Mouse (Mus musculus): ENCODE measurements around the gene Gbp9. TPM values are rescaled to one million over a fixed set of nuclear protein-coding genes. Genes with fewer than 3 reads are reported as not detected.
"Not testable (repeated sequence)": the region's sequence is repeated elsewhere in the genome, so short reads cannot be mapped to it uniquely, and the experiment has no call there.

Gene Gbp9
- not detected in 2 replicates for polyA plus RNA-seq (2012; ENCODE audit: insufficient read depth, insufficient read length, low replicate concordance, missing spikeins)

DNA sequence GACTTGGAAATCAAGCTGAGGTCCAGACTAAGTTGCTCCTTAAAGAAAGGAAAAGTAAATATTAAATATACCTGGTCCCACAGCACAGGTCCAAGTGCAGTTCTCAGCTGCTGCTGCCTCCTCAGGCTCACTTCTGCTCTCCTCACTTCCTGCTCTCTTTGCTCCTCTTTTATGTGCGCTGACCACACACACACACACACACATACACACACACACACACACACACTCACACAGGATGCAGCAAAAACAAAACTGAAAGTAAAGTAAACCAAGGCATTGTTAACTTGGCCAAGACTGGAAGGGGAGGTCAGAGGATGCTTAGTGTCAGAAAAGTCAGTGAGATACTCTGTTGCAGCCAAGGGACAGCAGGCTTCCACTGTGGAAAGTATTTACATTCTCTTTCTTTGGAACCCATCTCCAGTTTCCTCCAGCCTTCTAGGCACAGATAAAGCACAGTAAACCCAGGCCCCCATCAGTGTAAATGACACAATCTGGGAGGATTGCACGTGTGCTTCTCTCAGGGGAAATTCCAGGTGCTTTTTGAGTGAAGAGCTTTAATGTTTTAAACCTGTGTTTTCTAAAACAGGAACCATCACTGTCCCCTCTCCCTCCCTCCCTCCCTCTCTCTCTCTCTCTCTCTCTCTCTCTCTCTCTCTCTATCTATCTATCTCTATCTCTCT is at the start of gene Gbp9, which contains the start of the genes Gbp8 and Gbp4:
Gene Gbp9 (minus strand): TSS at position 131 of the 680 bp plus-strand sequence.
Gene Gbp8 (minus strand): TSS at position 132 of the 680 bp plus-strand sequence.
Gene Gbp4 (minus strand): TSS at position 178 of the 680 bp plus-strand sequence.
- H3K4me1 ChIP-seq (ENCODE audit: control insufficient read depth, insufficient read depth, low read length); H3K27ac ChIP-seq (ENCODE audit: insufficient read depth, low read depth, low read length): not testable (repeated sequence)
- peak within 1 kb of the TSS; percentile 3; the same call in 1 of the 2 replicates for H3K4me3 ChIP-seq (ENCODE audit: insufficient read depth, low read depth, low read length)
- 51% methylated on average over 2 of the region's 2 CpGs for WGBS

DNA sequence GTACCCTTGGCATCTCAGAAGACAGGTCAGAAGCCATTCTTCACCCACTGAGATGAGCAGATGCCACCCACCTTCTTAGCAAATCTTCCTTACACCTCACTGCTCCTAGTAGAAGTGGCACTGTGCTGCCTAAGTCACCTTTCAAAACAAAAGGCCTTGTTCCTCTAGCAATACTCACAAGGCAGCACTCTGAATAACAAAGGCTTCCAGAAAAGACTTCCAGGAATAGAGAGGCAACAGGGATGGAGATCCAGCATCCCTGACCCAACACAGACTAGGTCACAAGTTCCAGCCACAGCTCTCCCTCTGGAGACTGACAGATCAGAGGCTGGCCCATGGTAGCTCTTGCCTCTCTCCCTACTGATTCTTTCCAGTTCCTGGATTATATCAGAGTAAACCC is 42.1 kb upstream of the Gbp9 start:
- H3K27ac ChIP-seq (ENCODE audit: insufficient read depth, low read depth, low read length) = no peak overlapping the region
- TF ChIP-seq POLR2A (IDR thresholded peaks at IDR 0.05; ENCODE audit: insufficient read depth, low read depth, low read length) (no peak), CTCF (IDR thresholded peaks at IDR 0.05; ENCODE audit: insufficient read depth, low read depth, low read length) (no peak)
- no peaks in the 10 kb centered on the region for H3K4me1 ChIP-seq (ENCODE audit: control insufficient read depth, insufficient read depth, low read length)
- H3K4me3 ChIP-seq (ENCODE audit: insufficient read depth, low read depth, low read length) = no peak overlapping the region

GRCm38 (mm10) chr5:105156582-105156981 is 17.2 kb upstream of the Gbp9 start:
- WGBS = 78% methylated on average over 5 of the region's 5 CpGs
- no peaks in the 10 kb centered on the region for H3K4me1 ChIP-seq (ENCODE audit: control insufficient read depth, insufficient read depth, low read length)
- no peak for TF ChIP-seq CTCF (IDR thresholded peaks at IDR 0.05; ENCODE audit: insufficient read depth, low read depth, low read length)
- H3K27ac ChIP-seq (ENCODE audit: insufficient read depth, low read depth, low read length) = no peak overlapping the region
- H3K4me3 ChIP-seq (ENCODE audit: insufficient read depth, low read depth, low read length) = no peak overlapping the region

DNA sequence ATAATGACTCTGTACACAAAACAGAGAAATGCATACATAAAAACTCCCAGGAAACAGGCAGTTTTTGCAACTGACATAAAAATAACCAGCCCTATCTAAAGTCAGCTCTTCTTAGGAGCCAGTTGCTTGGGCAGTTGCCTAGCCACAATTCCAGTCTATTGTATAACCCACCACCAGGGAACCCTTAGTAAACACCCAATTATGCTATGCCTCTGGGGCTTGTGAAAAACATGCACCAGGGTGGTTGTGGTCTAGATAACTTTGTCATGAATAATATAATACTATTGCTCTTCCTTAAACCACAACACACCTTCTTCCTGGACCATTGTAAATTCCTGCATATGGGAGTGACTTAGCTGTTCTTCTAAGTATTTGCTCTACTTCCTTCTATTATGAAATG is 14.7 kb upstream of the Gbp9 start:
- no peak overlapping the region for H3K27ac ChIP-seq (ENCODE audit: insufficient read depth, low read depth, low read length)
- TF ChIP-seq POLR2A (IDR thresholded peaks at IDR 0.05; ENCODE audit: insufficient read depth, low read depth, low read length) = no peak
- no peak for TF ChIP-seq CTCF (IDR thresholded peaks at IDR 0.05; ENCODE audit: insufficient read depth, low read depth, low read length)
- H3K4me1 ChIP-seq (ENCODE audit: control insufficient read depth, insufficient read depth, low read length) = no peaks in the 10 kb centered on the region
- H3K4me3 ChIP-seq (ENCODE audit: insufficient read depth, low read depth, low read length) = no peak overlapping the region

DNA sequence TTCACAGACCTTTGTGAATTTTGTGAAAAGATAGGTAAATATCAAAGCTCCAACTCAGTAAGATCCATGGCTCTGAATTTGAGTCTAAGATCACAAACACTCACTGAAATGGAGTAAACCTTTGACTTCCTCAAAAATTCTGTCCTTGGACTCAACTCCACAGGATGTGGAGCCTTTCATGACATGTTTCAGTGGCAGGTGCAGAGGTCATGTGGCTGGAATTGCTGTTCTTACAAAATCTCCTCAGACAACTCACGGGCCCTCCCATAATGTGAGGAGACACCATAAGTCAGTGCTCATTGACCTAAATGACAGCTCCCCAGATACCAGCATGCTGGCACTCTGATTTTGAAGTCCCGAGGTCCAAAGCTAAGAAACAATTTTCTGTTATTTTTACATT is 8.7 kb upstream of the Gbp9 start:
- not testable (repeated sequence) for H3K4me1 ChIP-seq (ENCODE audit: control insufficient read depth, insufficient read depth, low read length); H3K4me3 ChIP-seq (ENCODE audit: insufficient read depth, low read depth, low read length); H3K27ac ChIP-seq (ENCODE audit: insufficient read depth, low read depth, low read length)
- 70% methylated on average over 2 of the region's 2 CpGs for whole genome bisulfite sequencing

DNA sequence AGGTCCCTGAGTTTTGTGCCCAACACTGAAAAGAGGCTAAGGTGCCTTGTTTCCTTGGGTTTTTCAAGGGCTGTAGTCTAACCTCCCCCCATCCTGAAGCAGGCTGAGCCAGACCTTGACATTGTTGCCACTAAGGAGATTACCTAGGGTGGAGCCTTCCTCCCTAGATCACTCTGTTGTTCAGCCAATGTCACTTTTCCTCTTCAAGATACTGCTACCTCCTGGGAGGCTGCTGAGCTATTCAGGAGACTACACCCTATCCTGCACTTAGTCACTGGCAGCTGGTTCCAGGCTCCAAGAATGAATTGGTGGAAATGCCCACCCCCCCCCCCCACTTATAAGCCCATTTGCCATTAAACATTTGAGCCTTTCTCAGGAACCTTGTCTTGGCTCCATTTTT is 7.1 kb upstream of the Gbp9 start:
- H3K4me1 ChIP-seq (ENCODE audit: control insufficient read depth, insufficient read depth, low read length) = no peaks in the 10 kb centered on the region
- TF ChIP-seq POLR2A (IDR thresholded peaks at IDR 0.05; ENCODE audit: insufficient read depth, low read depth, low read length) (no peak), CTCF (IDR thresholded peaks at IDR 0.05; ENCODE audit: insufficient read depth, low read depth, low read length) (no peak)
- H3K27ac ChIP-seq (ENCODE audit: insufficient read depth, low read depth, low read length) = no peak overlapping the region
- H3K4me3 ChIP-seq (ENCODE audit: insufficient read depth, low read depth, low read length) = no peak overlapping the region

DNA sequence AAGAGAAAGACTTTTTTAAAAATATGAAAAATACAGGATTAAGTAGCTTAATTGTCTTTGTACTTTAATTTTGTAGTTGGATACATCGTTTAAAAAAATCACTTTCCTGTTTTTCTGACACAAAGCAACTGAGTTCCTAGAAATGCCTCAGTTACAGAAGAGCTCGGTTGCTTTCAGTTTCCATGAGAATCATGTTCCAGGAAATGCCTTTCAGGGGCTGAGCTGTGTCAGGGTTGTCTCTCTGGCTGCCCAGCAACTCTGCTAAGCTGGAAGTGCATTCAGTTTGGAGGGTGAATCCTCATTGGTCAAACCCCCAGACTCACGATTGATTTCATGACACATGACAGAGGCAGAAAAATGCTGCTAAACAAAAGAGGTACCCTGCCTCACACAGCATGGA is 6.4 kb upstream of the Gbp9 start:
- H3K27ac ChIP-seq (ENCODE audit: insufficient read depth, low read depth, low read length); H3K4me1 ChIP-seq (ENCODE audit: control insufficient read depth, insufficient read depth, low read length); H3K4me3 ChIP-seq (ENCODE audit: insufficient read depth, low read depth, low read length): not testable (repeated sequence)
- WGBS = 44% methylated on average over 3 of the region's 3 CpGs

DNA sequence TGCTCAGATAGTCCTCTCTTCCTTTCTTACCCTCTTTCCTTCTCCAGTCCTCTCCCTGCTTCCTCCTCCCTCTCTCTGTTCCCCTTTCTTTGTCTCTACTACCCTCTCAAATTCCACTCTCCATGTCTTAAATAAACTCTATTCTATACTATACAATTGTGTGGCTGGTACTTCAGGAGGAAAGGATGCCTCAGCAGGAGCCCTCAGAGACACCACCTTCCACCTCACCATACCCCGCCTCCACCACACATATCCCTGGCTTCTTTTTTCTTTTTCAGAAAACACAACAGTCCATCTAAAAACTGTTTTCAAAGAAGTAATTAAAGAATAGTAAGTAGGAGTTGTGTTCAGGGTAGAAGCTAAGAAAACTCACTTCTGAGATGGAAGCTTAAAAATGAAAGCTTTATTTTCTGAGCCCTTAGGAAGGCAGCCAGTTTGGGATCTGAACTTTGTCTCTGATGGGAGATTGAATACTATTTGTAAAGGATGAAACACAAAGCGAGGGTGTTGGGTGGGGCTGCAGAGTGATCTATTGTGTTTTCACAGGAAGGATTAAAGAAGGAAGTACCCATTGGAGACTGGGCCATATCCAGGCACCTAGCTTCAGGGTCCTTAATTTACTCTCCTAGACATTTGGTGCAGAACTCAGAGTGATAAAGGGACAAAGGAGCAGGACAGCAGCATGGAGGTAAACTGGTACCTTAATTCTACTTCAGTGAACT is 911 bp upstream of the Gbp9 start:
- not testable (repeated sequence) for H3K27ac ChIP-seq (ENCODE audit: insufficient read depth, low read depth, low read length); H3K4me3 ChIP-seq (ENCODE audit: insufficient read depth, low read depth, low read length); H3K4me1 ChIP-seq (ENCODE audit: control insufficient read depth, insufficient read depth, low read length)
- 42% methylated on average over 2 of the region's 2 CpGs for WGBS

DNA sequence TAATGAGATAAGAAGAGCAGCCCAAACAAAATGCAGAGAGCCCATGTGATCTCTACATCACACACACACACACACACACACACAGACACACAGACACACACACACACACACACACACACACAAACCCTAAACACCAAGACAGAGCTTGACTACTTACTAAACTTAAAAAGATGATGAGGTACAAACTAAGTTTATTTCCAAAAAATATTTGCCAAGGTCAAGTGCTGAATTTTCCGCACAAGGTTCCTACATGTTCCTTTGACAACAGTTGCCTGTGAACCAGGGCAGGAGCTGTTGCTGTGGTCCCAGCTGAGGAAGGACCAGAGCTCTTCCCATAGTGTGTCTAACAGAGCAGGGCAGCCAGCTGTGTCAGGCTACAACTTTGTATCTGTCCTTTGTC is 433 bp downstream of the Gbp9 start:
- Histone ChIP-seq H3K27ac (ENCODE audit: insufficient read depth, low read depth, low read length) (no peak overlapping the region), H3K4me1 (ENCODE audit: control insufficient read depth, insufficient read depth, low read length) (no peaks in the 10 kb centered on the region), H3K4me3 (ENCODE audit: insufficient read depth, low read depth, low read length) (peak overlapping the region; percentile 3; the same call in 1 of the 2 replicates)
- no peak for TF ChIP-seq CTCF (IDR thresholded peaks at IDR 0.05; ENCODE audit: insufficient read depth, low read depth, low read length)
- no peak for TF ChIP-seq POLR2A (IDR thresholded peaks at IDR 0.05; ENCODE audit: insufficient read depth, low read depth, low read length)
- 91% methylated on average over 1 of the region's 1 CpGs for WGBS

DNA sequence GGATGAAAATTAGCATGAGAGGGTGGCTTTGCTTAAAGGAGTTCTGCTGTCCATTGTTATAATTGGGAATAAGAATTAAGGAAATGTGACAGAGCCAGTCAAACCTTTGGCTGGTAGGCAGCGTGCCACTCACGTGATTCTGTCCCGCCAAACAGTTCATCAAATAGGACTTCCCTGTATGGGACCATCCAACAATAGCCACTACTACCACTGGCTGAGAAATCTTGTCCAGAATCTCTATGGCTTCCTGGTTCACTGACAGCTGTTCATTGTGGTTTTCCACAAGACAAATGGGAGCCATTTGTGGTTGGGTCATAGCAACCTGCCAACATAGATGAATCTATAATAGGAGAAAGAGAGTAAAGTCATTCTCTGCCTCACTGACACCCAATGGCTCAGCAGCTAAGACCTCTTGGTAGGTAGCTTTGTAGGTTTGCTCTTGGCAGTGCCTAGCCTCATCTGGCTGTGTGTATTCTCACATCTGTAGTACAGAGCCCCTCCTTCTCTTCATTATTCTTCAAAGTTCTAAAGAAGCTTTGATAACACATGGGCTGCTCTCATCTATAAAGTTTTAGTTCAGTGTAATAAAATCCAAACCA is 2.5 kb downstream of the Gbp9 start:
- 52% methylated on average over 3 of the region's 3 CpGs for WGBS
- H3K4me3 ChIP-seq (ENCODE audit: insufficient read depth, low read depth, low read length); H3K27ac ChIP-seq (ENCODE audit: insufficient read depth, low read depth, low read length); H3K4me1 ChIP-seq (ENCODE audit: control insufficient read depth, insufficient read depth, low read length): not testable (repeated sequence)

DNA sequence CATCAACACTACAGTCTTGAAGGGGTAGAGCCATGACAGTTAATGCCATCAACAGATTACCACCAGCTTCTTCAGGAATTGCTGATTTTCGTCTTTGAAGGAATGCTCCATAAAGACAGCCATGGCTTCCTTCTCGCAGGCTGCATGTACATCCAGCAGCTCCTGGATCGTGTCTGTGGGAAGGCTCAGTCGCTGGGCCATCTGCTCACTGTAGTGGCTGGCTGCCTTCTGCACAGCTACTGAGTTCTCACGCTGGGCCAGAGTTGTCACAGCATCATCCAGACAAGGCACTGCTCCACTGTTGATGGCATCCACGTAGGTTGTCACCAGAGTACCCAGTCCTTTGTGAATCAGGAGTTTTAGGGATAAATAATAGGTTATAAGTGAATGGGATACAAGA is 17.6 kb downstream of the Gbp9 start:
- WGBS = 77% methylated on average over 6 of the region's 6 CpGs
- H3K4me1 ChIP-seq (ENCODE audit: control insufficient read depth, insufficient read depth, low read length) = not testable (repeated sequence)

More for the DNA sequence above, 17.6 kb downstream of the Gbp9 start:
- not testable (repeated sequence) for H3K4me3 ChIP-seq (ENCODE audit: insufficient read depth, low read depth, low read length); H3K27ac ChIP-seq (ENCODE audit: insufficient read depth, low read depth, low read length)

Measured in olfactory bulb, adult 2 months (tissue).